In the genomic region with DNA sequence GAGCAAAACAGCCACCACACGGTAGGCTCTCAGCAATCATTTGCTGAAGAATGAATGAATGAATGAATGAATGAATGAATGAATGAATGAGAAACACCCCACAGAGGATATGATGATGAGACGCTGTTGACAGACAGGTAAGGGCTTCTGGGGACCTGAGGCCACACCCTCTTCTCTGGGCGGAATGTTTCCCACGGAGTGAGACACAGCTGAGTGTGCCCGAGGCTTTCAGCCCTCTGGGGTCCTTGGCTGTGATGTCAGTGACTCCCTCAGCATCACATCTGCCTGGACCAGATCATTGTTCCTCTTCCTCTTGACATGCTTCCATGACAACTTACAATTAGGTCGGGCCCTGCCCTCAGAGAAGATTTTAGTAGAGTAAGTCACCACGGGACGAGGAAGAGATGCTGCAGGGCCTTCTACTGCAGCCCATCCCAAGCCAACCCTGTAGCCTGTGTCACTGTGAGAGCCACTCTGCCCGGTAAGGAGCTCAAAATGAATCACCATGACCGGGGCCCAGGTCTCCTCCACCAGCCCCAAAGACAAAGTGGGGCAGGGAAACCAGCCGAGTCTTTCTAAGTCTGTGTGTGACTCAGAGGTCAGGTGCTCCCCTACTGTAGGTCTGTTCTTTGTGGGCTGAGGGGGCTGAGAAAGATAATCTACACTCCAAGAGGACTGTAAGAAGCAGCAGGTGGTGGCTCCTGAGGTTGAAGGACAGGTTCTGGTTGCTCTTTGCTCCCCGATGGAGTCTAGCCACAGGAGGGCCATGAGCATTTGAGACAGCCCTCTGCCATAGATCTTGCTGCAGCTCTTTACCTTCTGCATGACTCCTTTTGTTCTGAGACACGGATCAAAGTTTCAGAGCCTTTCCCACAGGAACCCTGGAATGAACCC, we compare ENCODE assay signal across 16 mouse cellular contexts. TPM values are rescaled to one million over a fixed set of nuclear protein-coding genes. Genes with fewer than 3 reads are reported as not detected.
A peak's percentile ranks its signal among the peaks of the same experiment; 100 is the strongest.
DNase-seq lines count a peak whose midpoint lies in the region; ATAC-seq lines count a peak whose summit lies in the region.
"Had no signal": no experiment of that assay in that cellular context is flagged by ENCODE, and none has a peak within 500 bp of the region (broad histone marks: within the 10 kb centered on the region; RNA-seq: fewer than 3 reads in every experiment).

No protein-coding gene starts in this region.

- no peaks in the 10 kb centered on the region for H3K36me3 ChIP-seq in heart, embryonic 11.5 days (ENCODE audit: control insufficient read depth, insufficient read depth, low read length)
- H3K36me3 ChIP-seq: neural tube, embryonic 13.5 days had no signal

- DNase-seq in heart, adult 11 months = no peak
- peak; percentile 37 for DNase-seq in retina, postnatal 1 day
- no peak for DNase-seq in retina, embryonic 14.5 days (ENCODE audit: low spot score)
- DNase-seq in lung, postnatal 36 days = no peak
- DNase-seq in embryo, embryonic 10 days (ENCODE audit: low spot score) = no peak
- DNase-seq in embryo, embryonic 9.5 days (ENCODE audit: extremely low spot score) = no peak
- DNase-seq: adrenal gland, adult 8-10 months; gastrocnemius, postnatal 36 days; heart, postnatal 10 days; kidney, adult 2 months; left cerebral cortex, postnatal 4 days; lung, adult 18-20 months; right cerebral cortex, postnatal 4 days had no signal

- 0 out of 2 replicates have a peak overlapping the region, but pooled peaks have one; percentile 58 for H3K27ac ChIP-seq in heart, embryonic 11.5 days (ENCODE audit: low read depth, low read length)

- WGBS in heart, embryonic 11.5 days (ENCODE audit: insufficient replicate concordance) = 64% methylated on average over 13 of the region's 13 CpGs

- no peak for ATAC-seq in heart, embryonic 11.5 days (replicated peaks; ENCODE audit: insufficient number of reproducible peaks, low FRiP score, low TSS enrichment)
- 0 out of 2 replicates have a peak, but pooled peaks have one; percentile 19 for ATAC-seq in megakaryocyte, adult 5-6 weeks (ENCODE audit: poor library complexity, severe bottlenecking)

- H3K9me3 ChIP-seq in heart, embryonic 11.5 days (replicated peaks; ENCODE audit: control insufficient read depth, low read length) = no peaks in the 10 kb centered on the region
- H3K9me3 ChIP-seq: neural tube, embryonic 13.5 days had no signal

- H3K27me3 ChIP-seq in heart, embryonic 11.5 days (ENCODE audit: control insufficient read depth, insufficient read depth, low read length) = no peaks in the 10 kb centered on the region
- H3K27me3 ChIP-seq: neural tube, embryonic 13.5 days had no signal

- no peak overlapping the region for H3K4me2 ChIP-seq in heart, embryonic 11.5 days

- H3K9ac ChIP-seq in heart, embryonic 11.5 days (ENCODE audit: low read depth, low read length) = no peak overlapping the region

- peaks cover 36% of the 10 kb centered on the region for H3K4me1 ChIP-seq in heart, embryonic 11.5 days (ENCODE audit: control insufficient read depth, insufficient read depth, low read length)

- H3K4me3 ChIP-seq in heart, embryonic 11.5 days (ENCODE audit: low read depth, low read length) = no peak overlapping the region
- H3K4me3 ChIP-seq: neural tube, embryonic 13.5 days had no signal

RNA-seq across cellular contexts. Expression of a gene that starts 51.0 kb away (rescaled TPM):
- polyA plus RNA-seq in heart, embryonic 11.5 days (2014; fragmentation: Nextera tagmentation; extraction: Ambion mirVana) = 55.0 and 58.7 TPM in 2 replicates
- total RNA-seq in megakaryocyte, adult 5-6 weeks (2015) = 1.2 and 2.1 TPM in 2 replicates
- total RNA-seq in megakaryocyte, adult 5-6 weeks (2017) = 0.26 and 1.1 TPM in 2 replicates
